Mouse (Mus musculus) mature B cell (primary cell): Measurements from ENCODE around the gene Dolpp1.

Source experiments
- in situ Hi-C: fragments of 300-500 bp; cut with MboI; formaldehyde crosslinking; loops from 2 replicates; pipeline ENCODE4 v1.14.3; 2019

The Dolpp1 gene

GRCm38 (mm10) chr2:30440701-30441517 is 48.9 kb downstream of the Dolpp1 start:
- in situ Hi-C loops, result no loop called here

- in situ Hi-C loops, result no loop called here
These were observed 49.8 kb downstream of the Dolpp1 start for GRCm38 (mm10) chr2:30441518-30442497.

- in situ Hi-C loops, result no loop called here
These were observed 50.4 kb downstream of the Dolpp1 start for GRCm38 (mm10) chr2:30442498-30442890.

- in situ Hi-C loops, result no loop called here
These were observed 51.2 kb downstream of the Dolpp1 start for GRCm38 (mm10) chr2:30443281-30443680.

GRCm38 (mm10) chr2:30444006-30444405 is 52.0 kb downstream of the Dolpp1 start:
- in situ Hi-C loops, result no loop called here

GRCm38 (mm10) chr2:30444450-30444849 is 52.4 kb downstream of the Dolpp1 start:
- in situ Hi-C loops, result no loop called here

- in situ Hi-C loops, result no loop called here
These were observed 53.3 kb downstream of the Dolpp1 start for GRCm38 (mm10) chr2:30445312-30445711.

- in situ Hi-C loops, result no loop called here
These were observed 55.1 kb downstream of the Dolpp1 start for GRCm38 (mm10) chr2:30446891-30447826.

- in situ Hi-C loops, result no loop called here
These were observed 56.3 kb downstream of the Dolpp1 start for GRCm38 (mm10) chr2:30448371-30448770.
